Mouse (Mus musculus) 416B (cell line): Measurements from ENCODE around the gene Fgd3.

ENCODE experiments used
- DNase-seq: peaks from one replicate; pipeline ENCODE4 v3.0.0; 2011; ENCODE audit warnings: low read depth

Gene Fgd3

GRCm38 (mm10) chr13:49341012-49341830 lies 21.1 kb upstream of the Fgd3 start, which contains the start of gene Bicd2:
Gene Bicd2 (plus strand): TSS chr13:49341585.
- peak; percentile 99 for DNase-seq

- DNase-seq = peak; percentile 47
Observed at GRCm38 (mm10) chr13:49338893-49339546, 18.9 kb upstream of the Fgd3 start.

GRCm38 (mm10) chr13:49335077-49335982 lies 15.2 kb upstream of the Fgd3 start:
- no peak for DNase-seq

GRCm38 (mm10) chr13:49333250-49333649 lies 13.1 kb upstream of the Fgd3 start:
- DNase-seq = no peak

- no peak for DNase-seq
Observed at GRCm38 (mm10) chr13:49328101-49328500, 8.0 kb upstream of the Fgd3 start.

GRCm38 (mm10) chr13:49326246-49327206 lies 6.4 kb upstream of the Fgd3 start:
- peak; percentile 81 for DNase-seq

- no peak for DNase-seq
Observed at GRCm38 (mm10) chr13:49324871-49325270, 4.8 kb upstream of the Fgd3 start.

GRCm38 (mm10) chr13:49322739-49323138 lies 2.6 kb upstream of the Fgd3 start:
- no peak for DNase-seq

- DNase-seq = peak; percentile 83
Observed at GRCm38 (mm10) chr13:49322169-49322568, 2.1 kb upstream of the Fgd3 start.

GRCm38 (mm10) chr13:49321452-49321851 lies 1.3 kb upstream of the Fgd3 start:
- peak; percentile 85 for DNase-seq

GRCm38 (mm10) chr13:49320514-49320913 lies 403 bp upstream of the Fgd3 start:
- no peak for DNase-seq

- no peak for DNase-seq
Observed at GRCm38 (mm10) chr13:49317914-49318313, 2.2 kb downstream of the Fgd3 start.

GRCm38 (mm10) chr13:49317508-49317907 lies 2.6 kb downstream of the Fgd3 start:
- DNase-seq = no peak

- DNase-seq = no peak
Observed at GRCm38 (mm10) chr13:49316386-49317162, 3.5 kb downstream of the Fgd3 start.

GRCm38 (mm10) chr13:49311642-49312041 lies 8.5 kb downstream of the Fgd3 start:
- DNase-seq = no peak

GRCm38 (mm10) chr13:49309501-49309900 lies 10.6 kb downstream of the Fgd3 start:
- no peak for DNase-seq

- peak; percentile 97 for DNase-seq
Observed at GRCm38 (mm10) chr13:49308861-49309403, 11.2 kb downstream of the Fgd3 start.

- DNase-seq = peak; percentile 75
Observed at GRCm38 (mm10) chr13:49308206-49308605, 11.9 kb downstream of the Fgd3 start.

GRCm38 (mm10) chr13:49307311-49307969 lies 12.7 kb downstream of the Fgd3 start:
- DNase-seq = peak; percentile 99
